Mouse (Mus musculus) forebrain, embryonic 16.5 days (tissue): ENCODE results near the gene Tln1. TPM values are rescaled to one million over a fixed set of nuclear protein-coding genes. Genes with fewer than 3 reads are reported as not detected.

Source experiments
- ATAC-seq: fragments of 200-750 bp; cut with Nextera tagmentation; 2 replicates; pipeline ENCODE4 v1.8.0; 2017; ENCODE audit warnings: mild to moderate bottlenecking, moderate library complexity
- H3K27ac ChIP-seq: fragments of 300-500 bp; sonication (generic); 2 replicates; pipeline ENCODE4 v1.5.1; 2014; ENCODE audit warnings: low read length, control low read depth
- H3K27me3 ChIP-seq: fragments of 300-500 bp; sonication (generic); replicated peaks from 2 replicates; pipeline ENCODE4 v1.6.1; 2014; ENCODE audit warnings: low read length; ENCODE audit not compliant: control insufficient read depth, insufficient read depth
- H3K36me3 ChIP-seq: fragments of 300-500 bp; sonication (generic); 2 replicates; pipeline ENCODE4 v1.6.1; 2014; ENCODE audit not compliant: control insufficient read depth, insufficient read depth
- H3K4me1 ChIP-seq: fragments of 300-500 bp; sonication (generic); replicated peaks from 2 replicates; pipeline ENCODE4 v1.6.1; 2014; ENCODE audit warnings: low read length; ENCODE audit not compliant: control insufficient read depth, insufficient read depth
- H3K4me2 ChIP-seq: fragments of 300-500 bp; sonication (generic); 2 replicates; pipeline ENCODE4 v1.6.1; 2014; ENCODE audit warnings: mild to moderate bottlenecking, low read length, control low read depth
- H3K4me3 ChIP-seq: fragments of 300-500 bp; sonication (generic); replicated peaks from 2 replicates; pipeline ENCODE4 v1.5.1; 2014; ENCODE audit warnings: mild to moderate bottlenecking, low read length, control low read depth
- H3K9ac ChIP-seq: fragments of 300-500 bp; sonication (generic); replicated peaks from 2 replicates; pipeline ENCODE4 v1.6.1; 2014; ENCODE audit warnings: low read depth, low read length, control low read depth
- H3K9me3 ChIP-seq: fragments of 300-500 bp; sonication (generic); 2 replicates; pipeline ENCODE4 v1.6.1; 2016; ENCODE audit warnings: low read length; ENCODE audit not compliant: control insufficient read depth
- WGBS: fragments of 180-500 bp; shearing (Covaris S2); extraction: QIAGEN DNeasy Blood & Tissue Kit; methylation state at CpG from one replicate; pipeline ENCODE4 v1.1.7; 2014; 5-methylcytosine and 5-hydroxymethylcytosine counted together
- polyA plus RNA-seq: library from polyadenylated mRNA; unstranded; fragments of >200 nt; fragmentation: Nextera tagmentation; extraction: Ambion mirVana; gene quantifications from 2 replicates; pipeline ENCODE4 v1.2.1, GENCODE M21; 2015

Gene Tln1
- polyA plus RNA-seq, 1 experiment from 2014 or later = 49.5 TPM

GRCm38 (mm10) chr4:43564231-43564630 is 1.7 kb upstream of the Tln1 start:
- WGBS = 26% methylated on average over 2 of the region's 2 CpGs
- H3K4me1 ChIP-seq = peaks cover 33% of the 10 kb centered on the region
- H3K36me3 ChIP-seq = peaks cover 39% of the 10 kb centered on the region
- H3K9me3 ChIP-seq = no peaks in the 10 kb centered on the region
- no peak overlapping the region for H3K4me2 ChIP-seq
- ATAC-seq = no peak
- no peak overlapping the region for H3K27ac ChIP-seq
- no peaks in the 10 kb centered on the region for H3K27me3 ChIP-seq
- no peak overlapping the region for H3K9ac ChIP-seq
- no peak overlapping the region for H3K4me3 ChIP-seq

DNA sequence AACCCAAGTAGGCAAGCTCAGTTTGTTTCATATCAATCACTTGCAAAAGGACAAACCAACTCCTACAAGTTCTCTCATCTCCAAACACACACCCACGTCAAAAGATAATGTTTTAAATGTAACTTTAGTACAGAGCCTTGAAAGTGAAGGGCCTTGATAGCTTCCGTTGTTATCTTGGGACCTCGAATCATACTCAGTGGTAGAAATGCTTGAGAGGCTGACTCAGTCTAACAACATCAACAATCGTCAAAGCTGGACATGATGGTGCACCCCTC is 1.0 kb upstream of the Tln1 start:
- H3K4me3 ChIP-seq = peak overlapping the region; percentile 72; the same call in 1 of the 2 replicates
- H3K27ac ChIP-seq = no peak overlapping the region
- H3K9ac ChIP-seq = peak overlapping the region; percentile 97; the same call in 1 of the 2 replicates
- H3K9me3 ChIP-seq = no peaks in the 10 kb centered on the region
- ATAC-seq = no peak
- 84% methylated on average over 4 of the region's 4 CpGs for WGBS
- H3K36me3 ChIP-seq = peaks cover 33% of the 10 kb centered on the region
- H3K4me1 ChIP-seq = peaks cover 39% of the 10 kb centered on the region
- no peaks in the 10 kb centered on the region for H3K27me3 ChIP-seq
- peak overlapping the region; percentile 95 for H3K4me2 ChIP-seq

GRCm38 (mm10) chr4:43562769-43563600 is 494 bp upstream of the Tln1 start:
- WGBS = 7% methylated on average over 22 of the region's 22 CpGs
- peaks cover 29% of the 10 kb centered on the region for H3K36me3 ChIP-seq
- H3K27ac ChIP-seq = peak overlapping the region; percentile 95
- H3K4me3 ChIP-seq = peak overlapping the region; percentile 72
- H3K4me1 ChIP-seq = peaks cover 39% of the 10 kb centered on the region
- peak overlapping the region; percentile 95 for H3K4me2 ChIP-seq
- H3K9me3 ChIP-seq = no peaks in the 10 kb centered on the region
- no peaks in the 10 kb centered on the region for H3K27me3 ChIP-seq
- H3K9ac ChIP-seq = peak overlapping the region; percentile 97
- peak; percentile 8 for ATAC-seq

DNA sequence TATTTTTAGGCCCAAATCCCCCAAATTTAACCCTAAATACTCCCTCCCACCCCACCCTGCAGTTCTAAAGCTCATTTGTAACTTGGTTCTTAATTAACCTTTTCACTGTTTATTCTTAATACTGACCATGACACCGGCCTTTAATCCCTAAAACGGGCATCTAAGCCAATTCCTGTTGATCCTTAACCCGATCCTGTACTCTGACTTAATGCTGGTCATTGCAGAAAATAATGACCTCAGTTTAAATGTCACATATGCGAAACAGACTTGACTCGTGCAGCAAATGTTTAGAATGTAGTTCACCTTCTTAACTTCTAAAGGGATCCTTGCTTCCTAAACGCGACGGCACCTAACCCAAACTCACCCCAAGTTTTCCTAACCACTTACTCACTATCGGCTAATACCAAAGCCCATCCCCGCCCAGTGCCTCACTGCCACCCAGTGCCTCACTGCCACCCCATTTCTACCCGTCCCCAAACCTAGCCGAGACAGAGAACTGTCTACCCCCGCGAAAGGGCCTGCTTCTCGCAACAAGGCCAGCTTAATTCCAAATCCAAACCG is 975 bp downstream of the Tln1 start:
- peak; percentile 19 for ATAC-seq
- WGBS = 2% methylated on average over 16 of the region's 16 CpGs
- peak overlapping the region; percentile 64 for H3K4me2 ChIP-seq
- no peaks in the 10 kb centered on the region for H3K9me3 ChIP-seq
- peak overlapping the region; percentile 97 for H3K9ac ChIP-seq
- peak overlapping the region; percentile 95 for H3K27ac ChIP-seq
- H3K4me1 ChIP-seq = peaks cover 39% of the 10 kb centered on the region
- no peaks in the 10 kb centered on the region for H3K27me3 ChIP-seq
- H3K4me3 ChIP-seq = peak overlapping the region; percentile 72
- H3K36me3 ChIP-seq = peaks cover 18% of the 10 kb centered on the region

DNA sequence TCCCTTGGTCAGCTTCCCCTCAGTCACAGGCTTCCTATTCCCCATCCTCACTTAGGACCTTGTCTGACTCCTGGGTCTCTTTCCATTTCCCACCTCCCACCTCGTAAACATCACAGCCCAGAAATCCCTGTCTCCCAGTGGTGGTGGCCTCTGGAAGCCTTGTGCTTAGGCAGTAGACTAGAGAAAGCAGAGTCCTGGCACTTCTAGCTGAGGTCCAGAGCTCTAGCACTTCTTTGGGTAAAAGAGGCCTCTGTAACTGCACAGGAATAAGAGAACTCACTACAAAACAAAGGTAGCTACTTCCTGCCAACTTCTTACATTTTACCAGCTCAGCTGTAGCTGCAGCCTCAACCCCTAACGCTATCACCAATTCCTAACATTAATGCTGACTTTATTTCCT is 1.5 kb downstream of the Tln1 start:
- Histone ChIP-seq H3K36me3 (peaks cover 16% of the 10 kb centered on the region), H3K27me3 (no peaks in the 10 kb centered on the region)
- 50% methylated on average over 2 of the region's 2 CpGs for WGBS

GRCm38 (mm10) chr4:43560243-43560611 is 2.3 kb downstream of the Tln1 start:
- Histone ChIP-seq H3K27ac (no peak overlapping the region), H3K9ac (no peak overlapping the region), H3K4me2 (no peak overlapping the region), H3K9me3 (no peaks in the 10 kb centered on the region), H3K36me3 (peaks cover 13% of the 10 kb centered on the region), H3K4me3 (no peak overlapping the region), H3K27me3 (no peaks in the 10 kb centered on the region), H3K4me1 (peaks cover 39% of the 10 kb centered on the region)
- WGBS = 67% methylated on average over 5 of the region's 6 CpGs
- no peak for ATAC-seq

More for the DNA sequence above, 1.5 kb downstream of the Tln1 start:
- H3K4me1 ChIP-seq = peaks cover 39% of the 10 kb centered on the region
- H3K9ac ChIP-seq = 0 out of 2 replicates have a peak overlapping the region, but pooled peaks have one; percentile 97
- peak overlapping the region; percentile 64 for H3K4me2 ChIP-seq
- no peaks in the 10 kb centered on the region for H3K9me3 ChIP-seq
- peak overlapping the region; percentile 72 for H3K4me3 ChIP-seq
- H3K27ac ChIP-seq = no peak overlapping the region
- ATAC-seq = no peak

DNA sequence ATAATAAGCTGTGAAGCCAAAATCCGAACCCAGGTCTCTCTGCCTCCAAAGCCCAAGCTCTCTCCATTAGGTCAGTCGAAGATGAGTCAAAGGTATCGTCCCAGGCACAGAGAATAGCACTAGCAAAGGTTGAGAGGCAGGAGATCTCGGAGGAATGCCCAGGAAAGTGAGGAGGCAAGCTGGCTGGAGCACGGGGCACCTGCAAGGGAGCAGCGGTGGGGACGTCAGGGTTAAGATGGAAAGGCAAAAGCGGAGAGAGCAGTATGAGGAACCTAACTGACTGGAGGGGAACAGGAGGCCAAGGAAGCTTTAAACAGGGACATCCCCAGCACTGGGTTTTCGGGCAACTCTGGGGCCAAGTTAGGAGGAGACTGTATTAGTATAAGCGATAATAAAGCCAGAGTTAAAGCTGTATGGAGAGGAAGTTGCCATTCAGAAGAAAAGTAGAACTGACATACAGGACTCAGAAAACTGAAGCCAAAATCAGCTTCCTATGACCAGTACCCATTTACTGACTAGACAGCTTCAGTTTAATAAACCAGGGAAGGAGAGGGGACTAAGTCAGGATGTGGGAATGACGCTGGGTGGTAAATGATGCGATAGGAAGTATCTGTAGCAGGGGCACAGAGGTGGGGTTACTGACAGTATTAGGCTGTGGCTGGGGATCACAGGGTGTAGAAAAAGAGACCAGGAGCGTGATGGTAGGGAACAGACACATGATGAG is 2.8 kb downstream of the Tln1 start:
- no peak for ATAC-seq
- H3K9me3 ChIP-seq = no peaks in the 10 kb centered on the region
- H3K9ac ChIP-seq = no peak overlapping the region
- WGBS = 85% methylated on average over 13 of the region's 13 CpGs
- no peak overlapping the region for H3K4me3 ChIP-seq
- H3K27ac ChIP-seq = no peak overlapping the region
- peaks cover 39% of the 10 kb centered on the region for H3K4me1 ChIP-seq
- H3K27me3 ChIP-seq = no peaks in the 10 kb centered on the region
- H3K36me3 ChIP-seq = peaks cover 8% of the 10 kb centered on the region
- no peak overlapping the region for H3K4me2 ChIP-seq

- peaks cover 6% of the 10 kb centered on the region for H3K36me3 ChIP-seq
- H3K9ac ChIP-seq = peak overlapping the region; percentile 6; the same call in 1 of the 2 replicates
- no peaks in the 10 kb centered on the region for H3K9me3 ChIP-seq
- ATAC-seq = no peak
- peaks cover 35% of the 10 kb centered on the region for H3K4me1 ChIP-seq
- H3K4me3 ChIP-seq = no peak overlapping the region
- 43% methylated on average over 13 of the region's 13 CpGs for WGBS
- no peak overlapping the region for H3K27ac ChIP-seq
- no peaks in the 10 kb centered on the region for H3K27me3 ChIP-seq
- no peak overlapping the region for H3K4me2 ChIP-seq
Observed at GRCm38 (mm10) chr4:43558631-43559356, 3.7 kb downstream of the Tln1 start.
